Mouse (Mus musculus) inflammation-experienced regulatory T-cells, adult 6 months (primary cell): ENCODE data around the gene Baat. TPM values are rescaled to one million over a fixed set of nuclear protein-coding genes. Genes with fewer than 3 reads are reported as not detected.
"Not testable (repeated sequence)": the region's sequence is repeated elsewhere in the genome, so short reads cannot be mapped to it uniquely, and the experiment has no call there.

ENCODE experiments used
- ATAC-seq: one replicate; pipeline ENCODE4 v1.8.0; 2017
- polyA plus RNA-seq, 3 experiments: library from polyadenylated mRNA; unstranded; fragments of 100-300 nt; shearing (Covaris generic); gene quantifications; one replicate each; pipeline ENCODE4 v1.2.1; 2017

The Baat gene
- polyA plus RNA-seq, 3 experiments from 2014 or later: not detected

- ATAC-seq: no peak
Measured at GRCm38 (mm10) chr4:49480896-49481295, 25.5 kb downstream of the Baat start.

- ATAC-seq: no peak
Measured at GRCm38 (mm10) chr4:49480104-49480760, 26.1 kb downstream of the Baat start.

GRCm38 (mm10) chr4:49479035-49479434, 27.3 kb downstream of the Baat start:
- not testable (repeated sequence) for ATAC-seq

GRCm38 (mm10) chr4:49478118-49478877, 28.1 kb downstream of the Baat start:
- ATAC-seq: no peak

GRCm38 (mm10) chr4:49474583-49474982, 31.8 kb downstream of the Baat start:
- no peak for ATAC-seq

GRCm38 (mm10) chr4:49473435-49474100, 32.8 kb downstream of the Baat start, which contains the start of gene Acnat1:
TSS of gene Acnat1 (minus strand) at chr4:49473912.
- ATAC-seq: no peak

GRCm38 (mm10) chr4:49469435-49470151, 36.8 kb downstream of the Baat start:
- ATAC-seq: no peak

- no peak for ATAC-seq
Measured at GRCm38 (mm10) chr4:49467360-49467759, 39.0 kb downstream of the Baat start.

GRCm38 (mm10) chr4:49456171-49456570, 50.2 kb downstream of the Baat start:
- no peak for ATAC-seq

- no peak for ATAC-seq
Measured at GRCm38 (mm10) chr4:49451848-49452551, 54.4 kb downstream of the Baat start.

- not testable (repeated sequence) for ATAC-seq
Measured at GRCm38 (mm10) chr4:49451133-49451847, 55.1 kb downstream of the Baat start.

Other genes starting within 250 kb of the Baat start
- gene Acnat2, start 98.4 kb downstream of the Baat start, polyA plus RNA-seq: not detected
- gene Acnat1, start 32.6 kb downstream of the Baat start, polyA plus RNA-seq: not detected
- gene Mrpl50, start 14.5 kb upstream of the Baat start, polyA plus RNA-seq: 10 to 100 TPM; 29.4 to 38.3 (median 36.0) TPM
- gene Zfp189, start 14.6 kb upstream of the Baat start, polyA plus RNA-seq: 1 to 10 TPM; 3.0 to 5.2 (median 3.5) TPM
- not detected for gene Aldob, start 43.0 kb upstream of the Baat start, polyA plus RNA-seq
- not detected for gene Tmem246, start 91.3 kb upstream of the Baat start, polyA plus RNA-seq
- gene Rnf20, start 125.4 kb upstream of the Baat start, polyA plus RNA-seq: 10 to 100 TPM; 45.3 to 59.2 (median 56.8) TPM
- not detected for gene Ppp3r2, start 175.5 kb upstream of the Baat start, polyA plus RNA-seq